Comparison of ENCODE assay signal across 8 mouse cellular contexts in the genomic region with DNA sequence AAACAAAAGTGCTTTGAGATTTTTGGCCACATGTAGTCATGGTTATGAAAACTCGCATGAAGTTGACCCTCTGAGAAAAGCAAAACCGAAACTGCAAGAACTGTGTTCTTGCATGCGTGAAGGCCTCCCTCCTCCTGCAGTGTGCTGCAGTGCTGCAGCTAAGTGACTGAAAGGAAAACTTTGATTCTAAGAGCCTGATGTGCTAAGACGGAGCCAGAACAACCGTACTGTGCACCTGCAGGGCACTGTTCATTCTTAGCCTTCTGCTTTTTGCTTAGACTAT. TPM values are rescaled to one million over a fixed set of nuclear protein-coding genes. Genes with fewer than 3 reads are reported as not detected.
DNase-seq lines count a peak whose midpoint lies in the region; ATAC-seq lines count a peak whose summit lies in the region.

No protein-coding gene starts in this region.

- H3K9ac ChIP-seq in heart, embryonic 16.5 days (ENCODE audit: low read length): peak overlapping the region; percentile 78
- peak overlapping the region; percentile 66; the same call in 1 of the 2 replicates for H3K9ac ChIP-seq in midbrain, embryonic 13.5 days (replicated peaks)

- peaks cover 6% of the 10 kb centered on the region; the same call in 1 of the 2 replicates for H3K4me1 ChIP-seq in heart, embryonic 16.5 days (ENCODE audit: control insufficient read depth, insufficient read depth, low read length)
- peaks cover 8% of the 10 kb centered on the region for H3K4me1 ChIP-seq in midbrain, embryonic 13.5 days (replicated peaks)

- ATAC-seq in heart, embryonic 16.5 days (replicated peaks; ENCODE audit: extremely low read depth, insufficient read depth, low FRiP score): no peak
- ATAC-seq in midbrain, embryonic 13.5 days: no peak

- DNase-seq in CD8-positive naive resting alpha-beta T cell, adult 2 months (ENCODE audit: low read depth in 2 of 2, low spot score in 2 of 2): peak; percentile 24 to 29
- peak; percentile 50 for DNase-seq in brain, adult 2 months (ENCODE audit: low read depth, low spot score)
- peak; percentile 43 to 50 for DNase-seq in kidney, postnatal 36 days
- DNase-seq in ovary, postnatal 14 days (ENCODE audit: low spot score): no peak
- no peak for DNase-seq in left cerebral cortex, postnatal 25 days (ENCODE audit: low spot score in 2 of 2)
- no peak for DNase-seq in adrenal gland, postnatal 25 days

- peak overlapping the region; percentile 89 for H3K4me2 ChIP-seq in heart, embryonic 16.5 days (ENCODE audit: low read depth, low read length)
- peak overlapping the region; percentile 95 for H3K4me2 ChIP-seq in midbrain, embryonic 13.5 days (replicated peaks)

- H3K36me3 ChIP-seq in heart, embryonic 16.5 days (ENCODE audit: control insufficient read depth, insufficient read depth): no peaks in the 10 kb centered on the region
- H3K36me3 ChIP-seq in midbrain, embryonic 13.5 days: no peaks in the 10 kb centered on the region

- no peaks in the 10 kb centered on the region for H3K9me3 ChIP-seq in heart, embryonic 16.5 days (replicated peaks; ENCODE audit: control insufficient read depth, low read length)
- H3K9me3 ChIP-seq in midbrain, embryonic 13.5 days: no peaks in the 10 kb centered on the region

- peak overlapping the region; percentile 67 for H3K4me3 ChIP-seq in heart, embryonic 16.5 days (ENCODE audit: low read length)
- peak overlapping the region; percentile 53 for H3K4me3 ChIP-seq in midbrain, embryonic 13.5 days (replicated peaks)

- no peaks in the 10 kb centered on the region for H3K27me3 ChIP-seq in heart, embryonic 16.5 days (ENCODE audit: control insufficient read depth, insufficient read depth, low read length)
- H3K27me3 ChIP-seq in midbrain, embryonic 13.5 days: peaks cover 23% of the 10 kb centered on the region

- intact Hi-C loops in left cerebral cortex, postnatal 25 days (cut with DNase I): no loop called here

- H3K27ac ChIP-seq in heart, embryonic 16.5 days (ENCODE audit: low read length): peak overlapping the region; percentile 46; the same call in 1 of the 2 replicates
- no peak overlapping the region for H3K27ac ChIP-seq in midbrain, embryonic 13.5 days

- 9% methylated on average over 5 of the region's 5 CpGs for WGBS in heart, embryonic 16.5 days
- WGBS in midbrain, embryonic 13.5 days: 9% methylated on average over 5 of the region's 5 CpGs

RNA-seq across cellular contexts. Expression of a gene that starts 0.5 kb away (rescaled TPM):
- polyA plus RNA-seq in heart, embryonic 16.5 days (2015; fragmentation: Nextera tagmentation; extraction: Ambion mirVana): 6.3 and 6.8 TPM in 2 replicates
- polyA plus RNA-seq in midbrain, embryonic 13.5 days (2015; fragmentation: Nextera tagmentation; extraction: Ambion mirVana): 1.4 and 2.3 TPM in 2 replicates
- 1 to 10 TPM; 3.2 to 3.8 TPM for total RNA-seq in left cerebral cortex, postnatal 25 days (2021)
- 9.5 and 10.5 TPM in 2 replicates for total RNA-seq in adrenal gland, postnatal 25 days (2021)

RNA-seq across cellular contexts. Expression of a gene that starts 19.9 kb away (rescaled TPM):
- polyA plus RNA-seq in heart, embryonic 16.5 days (2015; fragmentation: Nextera tagmentation; extraction: Ambion mirVana): 5.6 and 8.1 TPM in 2 replicates
- polyA plus RNA-seq in midbrain, embryonic 13.5 days (2015; fragmentation: Nextera tagmentation; extraction: Ambion mirVana): 9.4 and 11.8 TPM in 2 replicates
- 10 to 100 TPM; 25.9 to 31.7 TPM for total RNA-seq in left cerebral cortex, postnatal 25 days (2021)
- 7.2 and 7.4 TPM in 2 replicates for total RNA-seq in adrenal gland, postnatal 25 days (2021)

Comparison
In these comparisons a context has a peak if more than half of its experiments do, and no peak if none do; other contexts are left out.
1. DNase-seq: peak in CD8-positive naive resting alpha-beta T cell, adult 2 months (2 of 2), brain, adult 2 months (single experiment) and kidney, postnatal 36 days (2 of 2); none in ovary, postnatal 14 days (single experiment), left cerebral cortex, postnatal 25 days (0 of 2) and adrenal gland, postnatal 25 days (single experiment).